Mouse (Mus musculus): ENCODE data around the gene Capn7. TPM values are rescaled to one million over a fixed set of nuclear protein-coding genes. Genes with fewer than 3 reads are reported as not detected.

Capn7 gene
- polyA plus RNA-seq, 1 experiment from 2014 or later, result 31.1 TPM

DNA sequence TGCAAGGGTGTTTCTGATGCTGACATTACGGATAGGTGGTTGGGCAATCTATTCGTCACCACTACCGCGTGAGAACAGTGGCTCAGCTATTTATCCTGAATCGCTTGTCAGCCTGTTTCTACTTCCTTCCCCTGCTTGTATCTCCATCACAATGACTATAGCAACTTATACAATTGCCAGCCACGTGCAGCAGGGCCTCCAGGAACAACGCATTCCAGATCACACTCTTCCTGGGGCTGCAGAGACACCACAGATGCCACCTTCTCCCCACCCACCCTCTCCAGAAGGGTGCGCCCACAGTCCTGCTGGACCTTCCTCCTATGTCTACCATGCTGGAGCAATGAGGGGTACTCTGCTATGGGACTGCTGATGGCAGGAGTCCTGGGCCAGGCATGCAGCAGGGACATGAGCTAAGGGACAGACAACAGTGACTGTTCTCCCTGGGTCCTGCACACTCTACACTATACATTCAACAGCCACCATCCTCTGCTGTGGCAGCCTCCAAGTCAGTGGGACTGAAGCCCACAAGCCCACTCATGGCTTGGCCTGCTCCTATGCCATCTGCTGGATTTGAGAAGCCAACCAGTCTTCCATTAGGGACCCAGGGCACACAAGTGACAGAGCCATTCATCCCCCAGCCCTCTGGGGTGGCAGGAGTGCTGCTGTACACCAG is 56.6 kb downstream of the Capn7 start:
- Histone ChIP-seq H3K27me3 (ENCODE audit: low read depth, poor library complexity, severe bottlenecking) (no peaks in the 10 kb centered on the region), H3K4me3 (no peak overlapping the region), H3K4me1 (peaks cover 33% of the 10 kb centered on the region), H3K27ac (peak overlapping the region; percentile 2; the same call in 1 of the 2 replicates), H3K9me3 (replicated peaks) (no peaks in the 10 kb centered on the region), H3K36me3 (peaks cover 67% of the 10 kb centered on the region)
- no peak for DNase-seq (ENCODE audit: low spot score)
- 76% methylated on average over 8 of the region's 8 CpGs for WGBS

GRCm38 (mm10) chr14:31393546-31393890 is 57.1 kb downstream of the Capn7 start:
- WGBS, result 83% methylated on average over 3 of the region's 3 CpGs
- DNase-seq (ENCODE audit: low spot score), result no peak
- peaks cover 27% of the 10 kb centered on the region for H3K4me1 ChIP-seq
- peaks cover 71% of the 10 kb centered on the region for H3K36me3 ChIP-seq
- H3K4me3 ChIP-seq, result no peak overlapping the region
- H3K27me3 ChIP-seq (ENCODE audit: low read depth, poor library complexity, severe bottlenecking), result no peaks in the 10 kb centered on the region
- 0 out of 2 replicates have a peak overlapping the region, but pooled peaks have one; percentile 2 for H3K27ac ChIP-seq
- H3K9me3 ChIP-seq (replicated peaks), result no peaks in the 10 kb centered on the region

DNA sequence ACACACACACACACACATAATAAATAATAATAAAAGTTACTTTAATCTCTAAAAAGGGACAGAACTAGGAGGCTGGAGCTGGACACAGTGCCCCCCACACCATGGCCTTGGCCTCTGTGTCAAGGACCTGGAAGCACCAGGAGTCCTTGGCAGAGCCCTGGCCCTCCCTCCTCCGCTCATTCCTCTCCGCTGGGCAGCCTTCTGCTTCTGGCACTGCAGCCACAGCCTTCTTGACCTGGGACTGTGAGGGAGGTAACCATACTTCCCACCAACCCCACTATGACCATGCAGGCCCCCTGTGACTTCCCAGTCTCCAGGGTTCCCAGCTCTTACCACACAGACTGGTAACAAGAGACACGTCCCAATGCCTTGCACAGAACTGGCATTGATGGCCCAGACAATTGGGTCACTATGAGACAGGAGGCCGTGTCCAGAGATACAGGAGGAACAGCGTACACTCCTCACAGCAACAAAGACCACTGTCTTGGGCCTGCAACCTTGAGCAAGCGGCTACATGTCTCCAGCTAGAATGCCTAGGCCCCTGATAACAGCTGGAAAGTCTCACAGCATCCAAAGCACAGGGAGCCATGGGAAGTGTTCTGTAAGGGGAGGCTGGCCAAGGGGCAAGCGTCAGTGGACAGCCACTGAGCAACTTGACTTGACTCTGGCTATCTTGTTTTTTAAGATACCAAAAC is 57.6 kb downstream of the Capn7 start:
- H3K9me3 ChIP-seq (replicated peaks), result no peaks in the 10 kb centered on the region
- 90% methylated on average over 7 of the region's 7 CpGs for WGBS
- no peak overlapping the region for H3K27ac ChIP-seq
- no peaks in the 10 kb centered on the region for H3K27me3 ChIP-seq (ENCODE audit: low read depth, poor library complexity, severe bottlenecking)
- DNase-seq (ENCODE audit: low spot score), result no peak
- H3K4me1 ChIP-seq, result peaks cover 27% of the 10 kb centered on the region
- H3K36me3 ChIP-seq, result peaks cover 77% of the 10 kb centered on the region
- no peak overlapping the region for H3K4me3 ChIP-seq

DNA sequence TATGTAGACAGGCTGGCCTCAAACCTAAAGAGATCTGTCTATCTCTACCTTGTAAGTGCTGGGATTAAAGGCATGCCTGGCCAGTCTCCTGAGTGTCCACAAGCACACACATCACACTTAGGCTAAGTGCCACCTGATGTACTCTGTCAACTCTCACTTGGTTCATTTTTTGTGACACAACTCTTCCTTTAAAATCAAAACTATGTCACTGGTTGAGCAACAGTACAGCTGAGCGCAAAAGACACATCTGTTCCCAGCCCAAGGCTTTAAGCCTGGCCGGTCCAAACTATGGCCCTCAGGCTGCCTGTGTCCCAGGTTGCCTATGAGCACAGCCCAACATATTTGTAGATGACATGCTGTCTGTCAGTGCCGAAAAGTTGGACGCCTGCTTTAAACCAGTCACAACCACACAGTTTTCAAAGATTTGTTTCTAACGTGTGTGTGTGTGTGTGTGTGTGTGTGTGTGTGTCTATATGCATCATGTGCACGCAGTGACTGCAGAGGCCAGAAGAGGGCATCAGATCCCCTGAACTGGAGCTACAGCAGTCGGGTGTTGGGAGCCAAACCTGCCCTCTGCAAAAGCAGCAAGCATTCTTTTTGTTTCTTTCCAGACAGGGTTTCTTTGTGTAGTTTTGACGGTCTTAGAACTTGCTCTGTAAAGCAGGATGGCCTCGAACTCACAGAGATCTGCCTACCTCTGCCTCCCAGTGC is 58.5 kb downstream of the Capn7 start:
- H3K36me3 ChIP-seq, result peaks cover 76% of the 10 kb centered on the region
- 92% methylated on average over 9 of the region's 9 CpGs for WGBS
- DNase-seq (ENCODE audit: low spot score), result no peak
- no peak overlapping the region for H3K4me3 ChIP-seq
- H3K27ac ChIP-seq, result no peak overlapping the region
- H3K4me1 ChIP-seq, result peaks cover 27% of the 10 kb centered on the region
- H3K9me3 ChIP-seq (replicated peaks), result no peaks in the 10 kb centered on the region
- no peaks in the 10 kb centered on the region for H3K27me3 ChIP-seq (ENCODE audit: low read depth, poor library complexity, severe bottlenecking)

- Histone ChIP-seq H3K4me1 (peaks cover 34% of the 10 kb centered on the region), H3K27me3 (ENCODE audit: low read depth, poor library complexity, severe bottlenecking) (no peaks in the 10 kb centered on the region), H3K4me3 (no peak overlapping the region), H3K36me3 (peaks cover 82% of the 10 kb centered on the region), H3K27ac (no peak overlapping the region), H3K9me3 (replicated peaks) (no peaks in the 10 kb centered on the region)
- WGBS, result 95% methylated on average over 7 of the region's 7 CpGs
- DNase-seq (ENCODE audit: low spot score), result no peak
These were observed 59.3 kb downstream of the Capn7 start for GRCm38 (mm10) chr14:31395629-31396199.

DNA sequence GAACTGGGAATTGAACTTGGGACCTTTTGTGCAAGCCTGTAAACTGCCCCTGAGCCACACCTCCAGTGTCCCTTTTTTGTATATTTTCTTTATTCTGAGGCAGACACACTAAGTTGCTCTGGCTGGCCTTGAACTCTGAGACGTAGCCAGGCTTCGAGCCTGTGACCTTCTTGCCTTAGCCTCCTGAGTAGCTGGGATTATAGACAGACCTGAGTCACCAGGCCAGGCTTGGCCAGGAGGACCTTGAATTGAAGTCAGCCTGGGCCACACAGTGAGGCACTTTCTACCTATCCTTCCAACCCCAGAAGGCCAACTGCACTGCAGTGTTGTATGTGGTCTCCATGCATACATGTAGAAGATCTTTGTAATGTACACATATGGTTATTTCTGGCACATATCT is 60.0 kb downstream of the Capn7 start:
- Histone ChIP-seq H3K4me1 (peaks cover 36% of the 10 kb centered on the region), H3K4me3 (no peak overlapping the region), H3K27ac (no peak overlapping the region), H3K27me3 (ENCODE audit: low read depth, poor library complexity, severe bottlenecking) (no peaks in the 10 kb centered on the region), H3K36me3 (peaks cover 90% of the 10 kb centered on the region), H3K9me3 (replicated peaks) (no peaks in the 10 kb centered on the region)
- WGBS, result 88% methylated on average over 2 of the region's 2 CpGs
- DNase-seq (ENCODE audit: low spot score), result no peak

- WGBS, result 85% methylated on average over 12 of the region's 12 CpGs
- H3K27ac ChIP-seq, result no peak overlapping the region; the same call in 1 of the 2 replicates
These were observed 60.9 kb downstream of the Capn7 start for GRCm38 (mm10) chr14:31397353-31397752.

GRCm38 (mm10) chr14:31397791-31398595 is 61.6 kb downstream of the Capn7 start:
- no peak for DNase-seq (ENCODE audit: low spot score)
- Histone ChIP-seq H3K4me3 (no peak overlapping the region), H3K9me3 (replicated peaks) (no peaks in the 10 kb centered on the region), H3K27ac (peak overlapping the region; percentile 17; the same call in 1 of the 2 replicates), H3K27me3 (ENCODE audit: low read depth, poor library complexity, severe bottlenecking) (no peaks in the 10 kb centered on the region), H3K4me1 (peaks cover 39% of the 10 kb centered on the region), H3K36me3 (peaks cover 90% of the 10 kb centered on the region)
- 89% methylated on average over 9 of the region's 9 CpGs for WGBS

More at GRCm38 (mm10) chr14:31397353-31397752, 60.9 kb downstream of the Capn7 start:
- Histone ChIP-seq H3K9me3 (replicated peaks) (no peaks in the 10 kb centered on the region), H3K27me3 (ENCODE audit: low read depth, poor library complexity, severe bottlenecking) (no peaks in the 10 kb centered on the region), H3K4me3 (no peak overlapping the region), H3K4me1 (peaks cover 36% of the 10 kb centered on the region), H3K36me3 (peaks cover 90% of the 10 kb centered on the region)
- no peak for DNase-seq (ENCODE audit: low spot score)

DNA sequence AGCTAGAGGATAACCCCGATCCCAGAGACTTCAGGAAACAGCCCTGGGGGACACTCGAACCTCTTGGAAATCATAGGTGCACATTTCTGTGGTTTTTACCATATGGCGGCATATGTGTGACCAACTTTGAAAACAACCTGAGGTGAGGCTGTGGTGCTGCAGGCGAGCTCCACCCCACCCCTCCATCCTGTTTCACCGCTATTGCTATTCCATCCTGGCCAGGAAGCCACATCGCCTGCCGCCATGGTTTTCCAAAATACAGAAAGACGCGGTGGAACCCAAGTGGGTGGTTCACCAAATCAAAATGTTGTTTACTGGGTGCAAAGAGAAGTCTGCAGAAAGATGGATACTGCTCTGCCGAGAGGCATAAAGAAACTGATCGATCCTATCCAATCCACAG is 62.4 kb downstream of the Capn7 start:
- peaks cover 36% of the 10 kb centered on the region for H3K4me1 ChIP-seq
- 94% methylated on average over 11 of the region's 11 CpGs for WGBS
- H3K27me3 ChIP-seq (ENCODE audit: low read depth, poor library complexity, severe bottlenecking), result no peaks in the 10 kb centered on the region
- DNase-seq (ENCODE audit: low spot score), result no peak
- peaks cover 90% of the 10 kb centered on the region for H3K36me3 ChIP-seq
- peak overlapping the region; percentile 17; the same call in 1 of the 2 replicates for H3K27ac ChIP-seq
- H3K9me3 ChIP-seq (replicated peaks), result no peaks in the 10 kb centered on the region
- H3K4me3 ChIP-seq, result no peak overlapping the region

GRCm38 (mm10) chr14:31399271-31399670 is 62.8 kb downstream of the Capn7 start:
- Histone ChIP-seq H3K9me3 (replicated peaks) (no peaks in the 10 kb centered on the region), H3K4me3 (no peak overlapping the region), H3K27ac (peak overlapping the region; percentile 17; the same call in 1 of the 2 replicates), H3K36me3 (peaks cover 90% of the 10 kb centered on the region), H3K4me1 (peaks cover 36% of the 10 kb centered on the region), H3K27me3 (ENCODE audit: low read depth, poor library complexity, severe bottlenecking) (no peaks in the 10 kb centered on the region)
- 81% methylated on average over 3 of the region's 3 CpGs for WGBS
- no peak for DNase-seq (ENCODE audit: low spot score)

GRCm38 (mm10) chr14:31400246-31400645 is 63.8 kb downstream of the Capn7 start:
- peaks cover 36% of the 10 kb centered on the region for H3K4me1 ChIP-seq
- 89% methylated on average over 7 of the region's 7 CpGs for WGBS
- H3K9me3 ChIP-seq (replicated peaks), result no peaks in the 10 kb centered on the region
- H3K27me3 ChIP-seq (ENCODE audit: low read depth, poor library complexity, severe bottlenecking), result no peaks in the 10 kb centered on the region
- H3K27ac ChIP-seq, result peak overlapping the region; percentile 12; the same call in 1 of the 2 replicates
- no peak for DNase-seq (ENCODE audit: low spot score)
- H3K36me3 ChIP-seq, result peaks cover 92% of the 10 kb centered on the region
- H3K4me3 ChIP-seq, result no peak overlapping the region

DNA sequence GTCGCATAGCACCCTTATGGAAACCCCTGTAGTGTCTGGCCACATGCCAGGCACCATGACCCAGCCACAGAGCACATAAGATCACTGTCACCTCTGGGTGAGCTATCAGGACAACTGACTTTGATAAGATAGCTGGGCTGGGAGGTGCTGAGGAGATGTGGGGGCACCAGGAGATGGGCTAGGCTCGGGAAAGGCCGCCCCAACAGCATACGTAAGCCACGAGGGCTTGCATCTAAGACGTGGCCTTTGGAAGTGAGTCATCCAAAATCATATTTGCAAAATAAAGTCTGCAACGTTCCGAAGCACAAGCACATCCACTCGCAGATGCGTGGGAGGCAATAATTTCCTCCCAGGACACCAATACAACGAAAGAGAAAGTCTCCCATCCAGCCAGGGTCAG is 64.5 kb downstream of the Capn7 start:
- WGBS, result 88% methylated on average over 11 of the region's 11 CpGs

More for the DNA sequence above, 64.5 kb downstream of the Capn7 start:
- Histone ChIP-seq H3K9me3 (replicated peaks) (no peaks in the 10 kb centered on the region), H3K4me3 (no peak overlapping the region), H3K36me3 (peaks cover 92% of the 10 kb centered on the region), H3K27me3 (ENCODE audit: low read depth, poor library complexity, severe bottlenecking) (no peaks in the 10 kb centered on the region), H3K4me1 (peaks cover 36% of the 10 kb centered on the region), H3K27ac (no peak overlapping the region)
- DNase-seq (ENCODE audit: low spot score), result no peak

Data from limb, embryonic 10.5 days (tissue).